Mouse (Mus musculus) C2C12 (cell line): Measurements from ENCODE around the gene Col6a5.

Experiments used
- CTCF ChIP-seq: IDR thresholded peaks from one replicate; pipeline ENCODE4 v1.5.1; 2011; ENCODE audit not compliant: control insufficient read depth, insufficient read depth, insufficient read length
- MYOD1 ChIP-seq: IDR thresholded peaks from one replicate; pipeline ENCODE4 v1.6.1; 2011; ENCODE audit warnings: low read depth; ENCODE audit not compliant: control insufficient read depth, insufficient read length

DNA sequence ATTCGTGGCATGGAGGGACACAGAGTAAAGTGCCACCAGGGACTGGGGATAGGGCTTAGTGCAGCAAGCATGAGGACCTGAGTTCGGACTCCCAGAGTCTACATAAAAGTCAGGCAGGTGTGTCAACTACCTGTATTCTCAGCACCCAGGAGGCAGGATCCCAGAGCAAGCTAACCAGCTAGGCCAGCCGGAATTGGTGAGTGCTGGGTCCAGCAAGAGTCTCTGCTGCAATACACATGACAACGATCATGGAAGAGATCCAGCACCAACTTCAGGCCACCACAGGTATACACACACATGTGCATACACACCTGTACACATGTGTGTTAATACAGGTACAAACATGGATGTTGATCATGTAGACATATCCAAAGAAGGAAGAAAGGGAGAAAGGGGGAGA, 112.0 kb downstream of the Col6a5 start:
- TF ChIP-seq MYOD1 (no peak), CTCF (no peak)
